Mouse (Mus musculus) megakaryocyte, embryonic 14.5 days (primary cell): ENCODE data around the gene Gskip. TPM values are rescaled to one million over a fixed set of nuclear protein-coding genes. Genes with fewer than 3 reads are reported as not detected.

Experiments
- H3K27me3 ChIP-seq: replicated peaks from 2 replicates; pipeline ENCODE3; 2012; ENCODE audit warnings: inconsistent platforms
- H3K36me3 ChIP-seq: replicated peaks from 2 replicates; pipeline ENCODE3; 2012; ENCODE audit warnings: low read length, inconsistent platforms, mixed read lengths
- H3K4me1 ChIP-seq: 2 replicates; pipeline ENCODE4 v1.6.1; 2012; ENCODE audit warnings: inconsistent platforms
- H3K4me3 ChIP-seq: replicated peaks from 2 replicates; pipeline ENCODE3; 2012; ENCODE audit warnings: moderate library complexity, mild to moderate bottlenecking, inconsistent platforms
- H3K9me3 ChIP-seq: 2 replicates; pipeline ENCODE4 v1.6.1; 2012; ENCODE audit warnings: inconsistent platforms
- FLI1 ChIP-seq: IDR thresholded peaks from 2 replicates; pipeline ENCODE4 v1.6.1; 2012; ENCODE audit warnings: low read length, inconsistent platforms, mixed read lengths
- GATA1 ChIP-seq: IDR thresholded peaks from 3 replicates; pipeline ENCODE4 v1.6.1; 2012; ENCODE audit warnings: mixed read lengths, low read length, inconsistent platforms, borderline replicate concordance
- polyA plus RNA-seq: library from polyadenylated mRNA; stranded (reverse); fragments of >175 nt; gene quantifications from 2 replicates; pipeline ENCODE4 v1.2.3, GENCODE M21; 2012; ENCODE audit warnings: low replicate concordance; ENCODE audit not compliant: insufficient read depth

The Gskip gene
- polyA plus RNA-seq, 1 experiment, result 4.2 TPM

- Histone ChIP-seq H3K27me3 (no peaks in the 10 kb centered on the region), H3K4me3 (peak overlapping the region; percentile 98), H3K4me1 (peaks cover 58% of the 10 kb centered on the region), H3K36me3 (peaks cover 40% of the 10 kb centered on the region), H3K9me3 (no peaks in the 10 kb centered on the region)
- TF ChIP-seq FLI1 (no peak), GATA1 (no peak)
Observed at GRCm38 (mm10) chr12:105686791-105687190, 2.2 kb downstream of the Gskip start.

GRCm38 (mm10) chr12:105687416-105687815 lies 2.8 kb downstream of the Gskip start:
- Histone ChIP-seq H3K27me3 (no peaks in the 10 kb centered on the region), H3K4me1 (peaks cover 52% of the 10 kb centered on the region), H3K9me3 (no peaks in the 10 kb centered on the region), H3K36me3 (peaks cover 47% of the 10 kb centered on the region), H3K4me3 (peak overlapping the region; percentile 98)
- no peak for TF ChIP-seq FLI1
- no peak for TF ChIP-seq GATA1

- H3K27me3 ChIP-seq, result no peaks in the 10 kb centered on the region
- H3K36me3 ChIP-seq, result peaks cover 56% of the 10 kb centered on the region
- TF ChIP-seq FLI1 (no peak), GATA1 (no peak)
- no peaks in the 10 kb centered on the region for H3K9me3 ChIP-seq
- H3K4me1 ChIP-seq, result peaks cover 44% of the 10 kb centered on the region
- H3K4me3 ChIP-seq, result no peak overlapping the region
Observed at GRCm38 (mm10) chr12:105688546-105688945, 3.9 kb downstream of the Gskip start.

GRCm38 (mm10) chr12:105689435-105689834 lies 4.8 kb downstream of the Gskip start:
- no peaks in the 10 kb centered on the region for H3K9me3 ChIP-seq
- no peak for TF ChIP-seq GATA1
- no peak for TF ChIP-seq FLI1
- no peak overlapping the region for H3K4me3 ChIP-seq
- no peaks in the 10 kb centered on the region for H3K27me3 ChIP-seq
- peaks cover 45% of the 10 kb centered on the region for H3K4me1 ChIP-seq
- peaks cover 64% of the 10 kb centered on the region for H3K36me3 ChIP-seq

GRCm38 (mm10) chr12:105694021-105694420 lies 9.4 kb downstream of the Gskip start:
- no peaks in the 10 kb centered on the region for H3K9me3 ChIP-seq

GRCm38 (mm10) chr12:105695848-105696247 lies 11.2 kb downstream of the Gskip start:
- H3K4me3 ChIP-seq, result no peak overlapping the region
- peaks cover 18% of the 10 kb centered on the region for H3K4me1 ChIP-seq
- no peaks in the 10 kb centered on the region for H3K27me3 ChIP-seq
- TF ChIP-seq GATA1 (no peak), FLI1 (no peak)
- no peaks in the 10 kb centered on the region for H3K9me3 ChIP-seq
- H3K36me3 ChIP-seq, result peaks cover 84% of the 10 kb centered on the region

More at GRCm38 (mm10) chr12:105694021-105694420, 9.4 kb downstream of the Gskip start:
- peaks cover 23% of the 10 kb centered on the region for H3K4me1 ChIP-seq
- no peak for TF ChIP-seq GATA1
- TF ChIP-seq FLI1, result no peak
- no peak overlapping the region for H3K4me3 ChIP-seq
- H3K36me3 ChIP-seq, result peaks cover 85% of the 10 kb centered on the region
- H3K27me3 ChIP-seq, result no peaks in the 10 kb centered on the region

- peaks cover 83% of the 10 kb centered on the region for H3K36me3 ChIP-seq
- no peaks in the 10 kb centered on the region for H3K9me3 ChIP-seq
- H3K27me3 ChIP-seq, result no peaks in the 10 kb centered on the region
- TF ChIP-seq FLI1, result no peak
- no peak for TF ChIP-seq GATA1
- H3K4me1 ChIP-seq, result peaks cover 18% of the 10 kb centered on the region
- no peak overlapping the region for H3K4me3 ChIP-seq
Observed at GRCm38 (mm10) chr12:105697104-105697780, 12.6 kb downstream of the Gskip start.

- Histone ChIP-seq H3K4me1 (peaks cover 28% of the 10 kb centered on the region), H3K27me3 (no peaks in the 10 kb centered on the region), H3K4me3 (no peak overlapping the region), H3K36me3 (peaks cover 75% of the 10 kb centered on the region), H3K9me3 (no peaks in the 10 kb centered on the region)
- no peak for TF ChIP-seq FLI1
- TF ChIP-seq GATA1, result no peak
Observed at GRCm38 (mm10) chr12:105700433-105700832, 15.8 kb downstream of the Gskip start.

GRCm38 (mm10) chr12:105705799-105706487 lies 21.3 kb downstream of the Gskip start, which contains the start of gene Ak7:
Gene Ak7, plus strand, starts transcription at chr12:105705976.
- no peak for TF ChIP-seq FLI1
- TF ChIP-seq GATA1, result no peak
- no peaks in the 10 kb centered on the region for H3K9me3 ChIP-seq
- peaks cover 29% of the 10 kb centered on the region for H3K36me3 ChIP-seq
- H3K4me3 ChIP-seq, result peak within 1 kb of the TSS; percentile 79
- H3K27me3 ChIP-seq, result peaks cover 9% of the 10 kb centered on the region
- peaks cover 25% of the 10 kb centered on the region for H3K4me1 ChIP-seq

- Histone ChIP-seq H3K4me3 (peak overlapping the region; percentile 81), H3K36me3 (no peaks in the 10 kb centered on the region), H3K4me1 (peaks cover 47% of the 10 kb centered on the region), H3K9me3 (no peaks in the 10 kb centered on the region), H3K27me3 (peaks cover 14% of the 10 kb centered on the region)
- TF ChIP-seq GATA1 (no peak), FLI1 (no peak)
Observed at GRCm38 (mm10) chr12:105718616-105719015, 34.0 kb downstream of the Gskip start.
